Mouse (Mus musculus) left cerebral cortex, adult 11 months (tissue): ENCODE data around the gene Dolk.

Experiments used
- DNase-seq: peaks from one replicate; pipeline ENCODE4 v3.0.0; 2022; ENCODE audit warnings: low spot score

Dolk gene

DNA sequence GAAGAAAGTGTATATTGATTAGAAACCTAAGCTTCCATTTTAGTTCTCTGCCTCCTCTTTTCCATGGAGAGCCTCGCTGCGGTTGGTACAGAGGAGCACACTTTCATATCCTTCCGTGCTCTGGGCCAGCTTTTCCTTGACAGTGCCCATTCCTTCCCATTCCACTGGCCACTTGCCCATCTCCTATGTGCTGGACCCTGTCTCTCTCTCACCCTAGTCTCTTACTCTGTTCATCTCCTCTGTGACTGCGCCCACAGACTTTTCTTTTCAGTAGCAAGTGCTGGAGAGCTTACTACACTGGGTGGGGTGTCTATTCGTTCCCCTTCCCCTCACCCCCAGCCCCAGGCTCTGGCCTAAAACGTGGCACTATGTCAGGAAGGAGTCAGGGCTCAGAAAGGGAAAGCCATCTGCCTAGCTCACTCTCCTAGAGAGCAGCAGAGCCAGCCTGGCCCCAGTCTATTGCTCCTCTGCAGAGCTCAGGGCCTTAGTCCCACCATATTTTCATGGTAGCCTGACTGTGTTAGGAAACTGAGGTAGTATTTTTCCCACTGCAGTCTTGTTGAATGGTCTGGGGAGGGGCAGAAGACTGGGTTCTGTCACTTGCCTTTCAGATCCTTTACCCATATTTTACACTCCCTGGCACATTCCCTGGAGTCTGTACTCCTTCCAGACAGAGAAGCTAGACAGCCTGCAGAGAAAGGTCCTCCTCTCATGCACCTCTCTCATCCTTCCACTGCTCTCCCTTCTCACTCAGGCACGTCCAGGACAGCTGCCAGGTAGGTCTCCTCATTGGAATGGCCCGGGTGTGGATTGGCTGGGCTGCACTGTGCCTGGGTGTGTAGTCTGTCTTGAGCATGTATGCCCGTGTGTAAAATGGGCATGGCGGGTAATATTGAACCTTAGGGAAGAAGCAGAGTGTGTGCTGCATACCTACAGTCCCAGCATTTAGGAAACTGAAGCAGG, 35.7 kb downstream of the Dolk start:
- no peak for DNase-seq

DNA sequence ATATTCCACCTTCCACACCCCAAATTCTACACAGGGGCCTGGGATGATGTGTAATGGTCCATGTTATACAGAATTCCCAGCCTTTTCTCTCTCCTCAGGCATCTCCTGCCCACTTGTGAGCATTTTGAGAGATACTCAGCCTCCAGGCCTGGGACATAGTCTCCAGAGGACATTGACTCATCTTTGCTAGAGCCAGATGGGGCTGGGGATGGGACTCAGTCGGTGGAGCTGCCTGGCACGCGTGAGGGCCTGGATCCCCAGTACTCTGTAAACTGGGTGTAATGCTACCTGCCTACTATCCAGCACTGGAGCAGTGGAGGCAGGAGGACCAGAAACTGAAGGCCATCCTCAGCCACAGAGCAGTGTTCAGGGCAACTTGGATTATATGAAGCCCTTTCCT, 37.0 kb downstream of the Dolk start:
- DNase-seq, result no peak

DNA sequence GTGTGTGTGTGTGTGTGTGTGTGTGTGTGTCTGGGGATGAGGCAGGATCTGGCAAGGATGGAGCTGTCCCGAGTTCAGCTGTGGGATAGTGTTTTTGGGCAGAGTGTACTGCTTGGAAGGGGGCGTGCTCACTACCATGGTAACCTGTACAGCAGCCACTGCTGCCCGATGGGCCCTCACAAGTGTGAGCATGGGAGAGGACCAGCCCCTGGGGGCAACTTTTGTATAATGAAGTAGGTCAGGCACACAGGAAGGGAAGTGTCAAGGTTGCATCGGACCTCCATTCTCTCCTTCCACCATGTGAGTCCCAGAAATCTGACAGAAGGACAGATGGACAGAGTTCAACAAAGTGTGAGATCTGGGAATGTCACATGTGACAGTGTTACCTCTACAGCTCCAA, 38.5 kb downstream of the Dolk start:
- DNase-seq, result no peak

DNA sequence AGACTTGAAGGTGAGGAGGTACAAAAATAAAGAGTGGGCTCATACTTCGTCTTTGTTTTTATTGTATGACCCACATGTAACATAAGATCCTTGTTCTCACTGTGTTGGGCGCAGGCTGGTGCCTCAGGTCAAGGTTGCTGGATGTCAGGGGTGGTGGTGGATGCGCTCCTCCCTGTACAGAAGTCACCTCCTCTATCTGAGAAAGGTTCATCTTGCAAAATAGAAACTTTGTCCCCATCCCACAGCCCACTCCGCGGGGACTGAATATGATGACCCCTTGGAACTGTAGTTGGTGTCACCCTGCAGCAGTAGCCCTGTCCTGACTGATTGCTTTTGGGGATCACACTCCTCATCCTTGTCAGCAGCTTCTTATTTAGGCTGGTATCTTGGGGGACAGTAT, 39.1 kb downstream of the Dolk start:
- DNase-seq, result no peak

DNA sequence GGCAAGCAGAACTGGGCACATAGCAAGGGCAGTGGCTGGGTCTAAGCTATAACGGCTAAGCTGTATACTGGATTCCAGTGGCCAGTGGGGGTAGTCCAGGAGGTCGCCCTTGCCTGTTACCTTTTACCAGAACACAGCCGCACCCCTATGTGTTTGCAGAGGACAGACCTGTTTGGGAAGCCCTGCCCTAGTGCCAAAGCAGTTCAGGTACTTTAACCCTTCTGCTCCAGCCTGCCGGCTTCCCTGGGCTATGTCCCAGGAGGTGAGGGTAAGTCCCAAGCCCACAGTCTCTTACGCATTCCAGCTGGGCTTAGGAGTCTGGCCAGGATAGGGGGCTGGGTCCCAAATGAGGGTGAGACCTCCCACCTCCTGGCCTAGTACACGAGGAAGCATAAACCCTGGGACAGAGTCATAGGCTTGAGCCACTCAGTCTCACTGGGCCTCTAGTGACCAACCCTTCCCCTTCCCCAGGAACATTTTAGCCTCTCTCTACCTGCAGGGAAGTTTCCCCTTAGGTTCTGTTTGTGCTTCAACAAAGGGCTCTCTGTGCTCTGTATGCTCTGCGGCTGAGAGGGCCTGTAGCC, 41.4 kb downstream of the Dolk start:
- DNase-seq, result no peak

DNA sequence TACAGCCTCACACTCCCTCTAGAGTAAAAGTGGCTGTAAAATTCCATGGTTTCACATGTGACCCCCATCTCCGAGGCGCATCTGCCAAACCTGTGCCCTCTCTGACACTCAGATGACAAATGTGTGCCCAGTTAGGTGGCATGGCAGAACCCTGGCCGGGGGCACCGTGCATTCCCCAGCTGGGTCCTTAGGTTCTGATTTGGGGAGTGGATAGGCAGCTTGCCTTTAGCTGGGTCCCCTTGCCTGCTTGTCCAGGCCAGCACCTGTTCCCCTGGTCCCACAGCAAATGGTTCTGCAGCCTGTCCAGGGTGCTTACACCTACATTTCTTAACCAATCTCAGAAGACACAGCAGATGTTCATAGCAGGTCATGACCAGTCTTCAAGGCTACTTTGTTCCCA, 42.7 kb downstream of the Dolk start:
- DNase-seq, result no peak

DNA sequence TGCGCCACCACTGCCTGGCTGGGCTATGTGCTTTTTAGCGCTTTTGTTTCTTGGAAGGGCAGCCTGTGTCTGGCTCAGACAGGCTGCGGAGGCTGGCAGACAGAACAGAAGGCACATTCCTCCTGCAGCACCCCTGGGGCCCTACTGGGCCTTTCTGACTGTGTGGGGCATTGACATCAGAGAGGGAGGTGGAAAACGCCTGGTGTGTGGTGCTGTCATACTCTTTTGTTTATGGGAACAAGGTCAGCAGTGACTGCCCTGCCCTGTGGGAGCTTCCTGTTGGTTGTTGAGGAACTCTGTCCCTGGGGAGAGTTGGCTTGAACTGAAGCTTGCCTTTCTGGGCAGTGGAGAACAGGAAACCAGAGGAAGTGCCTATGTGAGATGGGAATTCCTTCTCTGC, 43.6 kb downstream of the Dolk start:
- DNase-seq, result no peak

DNA sequence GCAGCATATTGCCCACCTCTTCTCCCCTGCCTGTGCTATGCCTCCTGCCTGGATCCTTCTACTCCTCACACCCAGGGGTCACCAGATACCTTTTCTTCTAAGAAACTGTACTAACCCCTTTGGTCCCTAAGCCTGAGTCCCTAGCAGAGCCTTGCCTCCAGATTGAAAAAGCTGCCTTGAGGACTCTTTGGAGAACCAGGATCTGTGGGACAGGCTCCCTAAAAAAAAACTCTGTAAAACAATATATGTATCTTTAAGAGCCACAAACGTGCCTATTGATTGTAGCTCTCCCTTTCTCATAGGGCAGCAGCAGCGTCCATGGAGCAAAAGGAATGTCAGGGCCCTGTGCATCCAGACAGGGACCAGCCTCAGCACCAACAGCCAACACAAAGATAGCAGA, 45.9 kb downstream of the Dolk start, which contains the start of gene Gm28035:
TSS of gene Gm28035 (plus strand) at position 301 of the 400 bp plus-strand sequence.
- DNase-seq, result no peak

DNA sequence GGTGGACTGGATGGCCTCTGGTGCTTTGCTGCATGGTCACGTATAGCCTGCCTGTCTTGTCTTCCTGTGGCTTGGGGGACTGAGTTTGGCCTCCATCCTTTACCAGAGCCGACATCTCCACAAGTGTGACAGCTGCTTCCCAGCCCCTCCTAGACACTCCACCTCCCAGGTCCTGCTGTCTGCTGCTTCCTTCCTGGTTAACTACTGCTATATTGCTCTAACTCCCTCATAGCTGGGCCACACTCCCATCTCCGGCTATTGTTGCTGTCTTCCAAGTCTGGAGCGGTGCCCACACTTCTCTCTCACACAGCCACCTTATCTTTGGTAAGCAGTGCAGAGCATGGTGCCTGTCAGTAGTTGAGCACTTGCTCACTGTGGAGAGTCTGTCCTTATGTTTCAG, 46.4 kb downstream of the Dolk start:
- DNase-seq, result no peak

DNA sequence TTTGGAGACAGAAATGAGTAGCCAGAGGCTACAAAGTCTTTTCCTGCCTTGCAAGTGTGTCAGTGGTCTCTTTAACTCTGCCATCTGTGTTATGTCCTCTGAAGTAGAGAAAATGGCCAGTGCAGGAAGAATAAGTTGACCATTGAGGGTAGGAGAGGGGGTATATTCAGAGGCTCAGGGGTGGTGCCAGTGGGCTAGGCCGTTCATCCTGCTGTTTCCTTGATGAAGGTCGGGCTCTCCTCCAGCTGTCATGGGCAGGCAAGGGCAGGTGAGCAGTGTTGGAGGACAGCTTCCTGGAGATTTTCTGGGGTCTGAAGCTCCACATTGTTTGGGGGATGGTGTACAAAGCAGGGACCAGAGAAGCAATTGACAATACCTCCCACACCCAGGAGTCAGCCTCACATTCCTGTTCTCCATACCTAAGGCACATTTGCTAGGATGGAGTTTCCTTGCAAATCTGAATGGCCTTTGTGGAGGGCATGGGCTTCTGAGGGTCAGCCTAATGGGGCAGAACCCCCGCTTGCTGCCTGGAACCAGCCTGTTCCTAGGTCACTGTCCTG, 47.1 kb downstream of the Dolk start:
- DNase-seq, result no peak

DNA sequence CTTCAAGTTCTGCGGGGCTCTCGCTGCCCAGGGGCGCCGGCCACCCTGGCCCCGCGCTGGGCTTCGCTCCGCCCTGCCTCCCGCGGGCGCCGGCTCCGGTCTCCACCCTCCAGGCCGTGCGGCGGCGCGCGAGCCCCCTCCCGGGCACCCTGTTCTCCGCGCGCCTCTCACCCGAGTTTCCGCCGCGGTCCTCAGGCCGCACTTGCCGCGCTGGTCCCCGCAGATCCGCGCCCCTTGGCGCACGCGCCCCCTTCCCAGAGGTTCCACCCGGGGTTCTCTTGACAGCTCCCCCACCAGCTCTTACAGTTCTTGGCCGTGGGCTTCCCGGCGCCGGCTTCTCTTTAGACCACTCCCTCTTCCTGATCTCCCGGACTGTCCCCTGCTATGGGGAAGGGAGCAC, 48.3 kb downstream of the Dolk start:
- peak; percentile 49 for DNase-seq

DNA sequence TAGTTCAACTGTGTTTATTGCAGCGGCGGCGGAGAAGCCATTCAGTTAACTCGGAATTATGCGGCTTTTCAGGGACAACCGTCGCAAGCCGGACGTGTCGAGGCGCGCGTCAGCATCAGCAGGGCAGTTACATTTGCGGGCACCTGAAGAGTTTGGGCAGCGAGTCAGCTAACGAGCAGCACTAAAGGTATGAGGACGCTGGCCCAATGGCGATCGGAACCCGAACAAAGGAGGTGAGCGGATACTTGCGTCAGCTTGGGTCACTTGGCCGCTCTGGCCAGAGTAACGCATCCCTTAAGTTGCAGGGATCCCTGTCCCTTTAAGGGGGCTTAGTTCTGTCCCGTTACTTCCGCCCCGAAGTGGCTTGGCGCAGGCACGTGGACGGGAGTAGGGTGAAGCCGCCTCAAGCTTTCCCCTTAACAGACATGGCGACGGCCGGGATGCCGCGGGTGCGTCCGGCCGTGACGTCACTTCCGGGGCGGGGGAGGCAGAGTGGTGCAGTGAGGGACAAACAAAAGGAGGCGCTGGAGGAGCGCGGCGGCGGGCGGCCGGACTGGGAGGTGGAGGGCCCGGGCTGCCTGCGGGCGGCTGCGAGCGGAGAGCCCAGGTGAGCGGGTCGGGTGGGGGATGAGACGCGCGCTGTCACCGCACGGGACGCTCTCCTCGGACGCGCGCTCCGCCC, 48.8 kb downstream of the Dolk start, which contains the start of gene Lrrc8a:
TSS of gene Lrrc8a (plus strand) at position 517 of the 682 bp plus-strand sequence.
- peak; percentile 97 for DNase-seq

DNA sequence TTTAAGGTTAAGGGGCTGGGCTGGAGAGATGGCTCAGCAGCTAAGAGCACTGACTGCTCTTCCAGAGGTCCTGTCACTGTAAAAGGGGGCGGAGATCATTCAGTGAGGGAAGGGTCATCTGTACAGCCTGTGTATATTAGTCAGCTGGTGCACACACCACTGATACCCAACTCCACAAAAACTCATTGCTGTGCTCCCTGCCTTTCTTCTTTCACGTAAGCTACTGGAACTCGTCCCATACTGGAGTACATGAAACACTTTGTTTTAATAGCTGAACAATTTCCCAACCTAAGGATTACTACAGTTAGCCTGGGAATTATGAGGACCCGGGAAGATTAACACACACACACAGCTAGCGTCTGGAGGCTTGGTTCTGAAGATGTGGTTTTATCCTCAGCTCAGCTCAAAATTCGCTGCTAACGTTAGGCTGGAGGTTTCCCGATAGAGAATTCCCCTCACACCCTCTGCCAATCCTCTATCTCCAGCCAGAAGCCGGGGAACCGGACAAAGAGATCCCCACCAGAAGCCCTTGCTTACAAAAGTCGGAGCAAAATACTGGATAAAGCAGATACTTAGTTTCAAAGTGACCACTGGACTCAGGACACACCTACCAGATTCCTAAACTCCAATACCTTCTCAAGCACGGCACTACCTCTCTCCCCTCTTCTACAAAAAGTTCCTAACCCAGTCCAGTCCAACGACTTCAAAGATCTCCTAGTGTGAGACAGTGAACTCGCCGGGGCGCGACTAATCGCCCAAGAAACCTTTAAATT, 49.5 kb downstream of the Dolk start:
- DNase-seq, result no peak

DNA sequence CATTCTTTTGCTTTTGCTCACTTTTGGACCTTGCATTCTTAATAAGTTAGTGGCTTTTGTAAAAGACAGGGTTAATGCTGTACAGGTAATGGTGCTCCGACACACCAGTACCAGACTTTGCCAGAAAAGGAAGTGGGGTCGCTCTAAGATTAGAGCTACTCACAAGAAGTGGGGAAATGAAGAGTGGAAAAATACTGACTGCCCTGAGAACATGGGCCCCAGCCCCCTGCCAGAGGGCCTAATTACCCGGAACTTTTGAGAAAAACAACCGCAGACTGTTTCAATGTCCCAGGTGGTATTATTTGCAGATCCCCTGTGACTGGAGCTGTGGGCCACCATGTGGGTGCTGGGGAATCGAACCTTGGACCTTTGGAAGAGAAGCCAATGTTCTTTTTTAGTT, 50.5 kb downstream of the Dolk start:
- no peak for DNase-seq
